Mouse (Mus musculus) lung, adult 18-20 months (tissue): ENCODE measurements around the gene Zfp287.
"Not testable (repeated sequence)": the region's sequence is repeated elsewhere in the genome, so short reads cannot be mapped to it uniquely, and the experiment has no call there.

Source experiments
- DNase-seq, 2 experiments: peaks; one replicate each; pipeline ENCODE4 v3.0.0; 2022; ENCODE audit warnings: mixed read lengths in 2 of 2

Zfp287 gene

DNA sequence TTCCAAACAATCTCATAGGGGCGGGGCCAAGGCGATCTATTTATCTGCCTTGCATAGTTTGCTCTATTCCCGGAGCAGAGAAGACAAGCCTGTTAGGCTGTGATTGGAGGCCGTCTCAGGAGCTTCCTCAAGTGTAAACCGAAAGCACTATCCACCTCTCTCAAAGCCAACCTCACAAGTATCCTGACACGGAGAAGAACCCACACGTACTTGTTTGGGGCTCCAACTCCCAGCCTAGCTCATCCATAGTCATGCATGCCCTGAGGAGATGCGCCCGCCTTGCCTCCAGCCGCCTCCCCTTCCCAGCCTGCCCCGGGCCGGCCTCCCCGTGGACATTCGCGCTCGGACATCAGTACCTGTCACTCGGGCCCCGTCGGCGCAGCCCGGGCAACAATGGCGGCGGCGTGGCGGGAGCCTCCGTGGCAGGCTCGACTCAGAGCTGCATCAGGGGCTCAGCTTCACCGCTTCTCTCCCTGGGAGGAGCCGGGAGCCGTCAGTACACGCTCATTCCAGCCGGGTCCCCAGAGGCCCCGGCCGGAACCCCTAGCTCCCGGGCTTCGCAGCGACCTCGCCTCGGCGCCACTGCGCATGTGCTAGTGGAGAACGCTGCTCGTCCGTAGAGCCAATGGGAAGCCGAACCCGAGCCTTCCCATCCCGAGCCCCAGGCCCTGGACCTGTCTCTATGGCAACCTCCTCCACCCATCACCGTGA lies at the start of gene Zfp287:
TSS of gene Zfp287 (minus strand) at position 595 of the 711 bp plus-strand sequence.
- peak; percentile 83 to 87 for DNase-seq

DNA sequence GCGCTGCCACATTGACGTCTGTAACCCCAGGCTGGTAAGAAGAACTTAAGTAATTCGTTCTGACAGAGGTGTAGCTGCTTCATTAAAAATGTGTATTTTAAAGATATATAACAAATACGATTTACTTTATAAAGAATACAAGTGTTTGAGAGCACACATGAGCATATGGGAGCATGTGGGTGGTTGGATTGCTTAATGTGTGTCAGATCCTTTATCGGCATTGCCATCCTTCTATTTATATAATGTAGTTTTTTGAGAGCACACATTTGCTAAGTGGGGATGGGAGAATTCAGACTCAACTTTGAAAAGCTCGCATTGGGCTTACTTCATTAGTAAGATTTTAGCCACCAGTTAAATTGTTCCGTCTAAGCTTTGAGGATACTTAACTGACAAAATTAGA lies 44.8 kb upstream of the Zfp287 start:
- no peak for DNase-seq

DNA sequence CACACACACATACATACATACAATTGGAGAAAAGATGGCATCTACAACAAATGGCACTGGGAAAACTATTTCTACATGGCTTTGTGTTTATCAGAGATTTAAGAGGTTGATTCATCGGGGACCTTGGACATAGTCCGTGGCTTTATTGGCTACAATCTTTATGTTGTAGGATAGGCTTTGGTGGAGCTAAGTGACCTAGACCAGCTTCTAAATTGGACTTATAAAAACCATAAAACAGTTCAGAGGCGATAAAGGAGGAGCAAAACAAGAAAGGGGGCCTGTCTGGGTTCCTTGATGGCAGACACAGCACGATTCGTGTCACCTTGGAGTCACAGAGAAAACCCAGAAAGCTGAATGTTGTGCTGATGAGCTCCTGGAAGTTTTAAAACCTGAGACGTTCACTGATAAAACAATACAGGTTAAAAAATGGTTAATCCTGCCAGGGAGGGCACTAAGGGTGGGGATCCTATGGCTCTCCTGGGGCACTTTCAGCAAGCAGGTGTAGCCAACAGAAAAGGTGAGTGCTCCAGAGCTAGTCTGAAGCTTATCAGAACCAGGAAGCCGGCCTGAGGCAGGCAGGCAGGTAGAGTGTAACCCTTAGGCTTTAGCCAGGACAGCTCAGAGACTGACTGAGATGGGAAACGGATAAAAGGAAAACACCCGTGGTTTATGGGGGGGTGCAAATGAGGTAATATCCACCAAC lies 29.2 kb upstream of the Zfp287 start:
- DNase-seq = no peak

DNA sequence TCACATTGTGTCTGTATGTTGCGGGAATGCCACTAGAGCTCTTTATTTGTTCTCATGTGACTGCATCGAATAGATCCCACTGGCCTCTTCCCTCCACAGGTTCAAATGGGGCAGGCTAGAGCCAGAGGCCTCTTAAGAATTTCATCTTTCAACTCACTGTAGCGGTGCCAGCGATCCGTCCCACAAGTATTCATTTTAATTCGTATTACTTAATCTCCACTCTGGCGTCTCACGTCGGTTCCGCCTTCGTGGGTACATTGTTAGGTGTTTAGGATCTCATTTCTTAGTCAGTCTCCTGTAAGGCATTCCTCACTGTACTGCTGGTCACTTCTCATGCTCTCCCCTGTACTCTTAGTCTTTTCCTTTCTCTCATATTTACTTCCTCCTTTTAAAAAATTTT lies 26.8 kb upstream of the Zfp287 start:
- DNase-seq = no peak

DNA sequence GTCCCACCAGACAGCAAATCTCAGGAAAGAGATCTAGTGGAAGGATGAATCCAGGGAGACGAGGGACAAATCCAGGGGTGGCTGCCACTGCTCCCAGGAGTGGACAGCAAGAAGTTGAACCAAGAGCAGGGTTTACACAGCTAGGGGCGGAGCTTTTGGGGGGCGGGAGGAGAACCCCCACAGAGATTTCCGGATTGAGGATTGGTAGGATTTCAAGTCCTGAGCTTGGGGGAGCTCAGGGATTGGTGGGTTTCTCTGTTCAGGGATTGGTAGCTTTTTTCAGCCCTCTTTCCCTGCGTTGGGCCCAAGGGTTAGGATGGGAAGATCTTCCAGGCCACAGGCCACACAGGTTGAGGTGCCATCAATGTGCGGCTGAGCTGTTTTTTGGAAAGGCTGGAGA lies 26.2 kb upstream of the Zfp287 start:
- DNase-seq = no peak

DNA sequence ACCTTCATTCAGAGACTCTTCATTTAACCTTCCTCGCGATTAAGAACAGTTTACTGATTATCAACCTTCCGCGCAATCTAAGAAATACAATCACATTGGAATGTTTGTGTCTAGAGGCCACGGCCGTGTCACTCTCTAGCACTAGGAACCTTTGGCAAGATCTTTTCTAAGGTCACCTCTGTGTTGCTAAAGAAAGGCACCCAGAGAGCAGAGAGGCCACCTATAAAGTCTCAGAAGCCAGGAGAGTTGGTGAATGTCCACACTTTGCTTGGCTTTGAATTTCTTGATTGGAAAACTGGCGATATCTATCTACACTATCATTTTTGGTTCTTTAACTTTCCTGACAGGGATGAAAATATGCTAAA lies 25.4 kb upstream of the Zfp287 start:
- no peak for DNase-seq

DNA sequence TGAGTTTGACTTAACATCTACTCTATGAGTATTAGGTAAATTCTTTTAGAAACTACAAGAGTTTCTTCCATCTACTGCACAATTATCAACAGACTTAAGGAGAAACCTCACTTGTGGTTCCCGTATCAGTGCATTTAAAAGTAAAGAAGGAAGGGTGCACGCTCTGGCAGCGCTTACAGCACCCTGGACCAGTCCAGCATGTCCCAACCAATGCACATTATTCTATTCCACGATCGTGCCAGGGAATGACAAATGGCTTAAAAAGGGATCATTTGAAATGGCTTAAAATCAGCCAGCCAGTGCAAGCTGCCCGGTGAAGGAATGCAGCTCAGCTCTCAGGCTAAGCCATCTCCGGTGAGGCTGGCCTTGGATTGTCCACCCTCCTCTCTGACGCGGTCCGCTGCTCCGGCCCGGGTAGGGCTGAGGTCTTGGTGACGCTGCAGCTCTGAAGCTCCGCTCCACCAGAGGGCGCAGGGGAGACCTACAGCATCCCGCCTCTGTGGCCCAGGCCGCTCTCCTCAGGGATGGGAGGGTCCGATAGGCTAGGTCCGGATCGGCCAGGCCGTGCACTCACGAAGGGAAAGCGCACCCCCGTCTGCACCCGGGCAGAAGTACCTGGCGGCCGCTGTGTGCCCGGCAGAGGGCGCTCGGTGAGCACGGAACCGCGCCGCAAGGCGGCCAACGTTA lies 24.9 kb upstream of the Zfp287 start:
- DNase-seq = peak; percentile 97 to 98

DNA sequence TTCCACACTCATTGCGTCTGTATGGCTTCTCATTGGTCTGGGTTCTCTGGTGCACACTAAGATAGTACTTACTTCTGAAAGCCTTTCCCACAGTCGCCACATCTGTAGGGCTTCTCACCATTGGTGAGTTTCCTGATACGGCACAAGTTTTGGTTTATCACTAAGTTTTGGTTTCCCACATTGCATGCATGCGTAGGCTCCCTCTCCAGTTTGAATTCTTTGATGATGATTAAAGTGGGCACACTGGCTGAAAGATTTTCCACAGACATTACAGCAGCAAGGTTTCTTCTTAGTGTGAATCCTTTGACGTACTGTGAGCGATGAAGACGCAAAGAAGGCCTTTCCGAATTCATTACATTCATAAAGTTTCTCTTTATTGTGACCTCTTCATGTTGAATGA lies 21.1 kb upstream of the Zfp287 start, which contains the start of gene Gm10428:
TSS of gene Gm10428 (plus strand) at position 321 of the 400 bp plus-strand sequence.
- no peak for DNase-seq

DNA sequence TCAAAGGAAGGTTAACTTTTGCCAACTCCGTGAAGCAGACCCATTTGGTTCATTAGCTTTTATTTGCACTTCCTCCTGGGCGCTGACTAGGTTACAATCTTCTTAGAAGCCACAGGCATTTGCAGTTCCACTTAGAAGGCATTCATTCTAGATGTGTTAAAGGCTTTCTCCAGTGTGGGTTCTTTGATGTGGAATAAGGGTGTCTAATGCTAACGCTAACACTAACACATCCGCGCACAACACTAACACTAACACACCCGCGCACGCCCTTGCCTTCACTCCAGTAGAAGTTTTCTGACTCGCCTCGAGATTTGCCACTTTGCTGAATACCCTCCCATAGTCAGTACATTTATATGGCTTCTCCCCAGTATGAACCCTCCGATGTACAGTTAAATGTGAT lies 20.5 kb upstream of the Zfp287 start:
- DNase-seq = no peak

DNA sequence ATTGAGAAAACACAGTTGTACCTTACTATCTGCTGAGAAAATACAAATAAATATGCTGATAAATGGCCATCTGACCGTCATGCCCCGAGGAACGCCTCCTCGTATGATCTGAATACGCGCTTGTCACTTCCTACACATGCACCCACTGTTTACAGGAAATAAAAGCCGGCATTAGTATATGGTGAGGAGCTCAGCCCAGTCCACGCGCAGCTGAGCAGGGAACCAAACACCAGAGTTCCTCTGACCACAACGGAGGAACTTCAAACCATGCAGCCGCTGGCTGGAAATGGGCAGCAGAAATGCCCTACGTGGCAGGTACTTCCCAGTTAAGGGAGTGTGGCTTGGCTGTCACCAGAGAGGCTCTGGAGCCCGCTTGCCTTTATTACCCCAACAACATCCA lies 17.7 kb upstream of the Zfp287 start:
- not testable (repeated sequence) for DNase-seq

DNA sequence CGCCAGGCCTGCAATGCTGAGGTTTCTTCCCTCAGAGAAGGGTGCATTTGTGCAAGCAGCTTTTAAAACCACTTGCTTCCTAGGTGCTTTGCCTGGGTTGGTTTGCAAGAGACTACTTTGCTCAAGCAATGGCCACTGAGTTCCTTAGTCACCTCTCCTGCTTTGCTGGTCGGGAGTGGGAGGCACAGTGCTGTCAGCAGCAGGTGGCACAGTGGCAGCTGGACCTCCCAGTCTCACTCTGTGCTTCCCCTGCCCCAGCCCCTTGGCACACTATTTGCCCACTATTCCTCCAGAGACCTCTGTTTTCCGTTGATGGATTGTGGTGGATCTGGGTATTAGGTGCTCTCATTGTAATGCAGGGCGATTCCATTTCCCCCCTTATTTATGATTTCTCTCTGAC lies 16.4 kb upstream of the Zfp287 start:
- no peak for DNase-seq

DNA sequence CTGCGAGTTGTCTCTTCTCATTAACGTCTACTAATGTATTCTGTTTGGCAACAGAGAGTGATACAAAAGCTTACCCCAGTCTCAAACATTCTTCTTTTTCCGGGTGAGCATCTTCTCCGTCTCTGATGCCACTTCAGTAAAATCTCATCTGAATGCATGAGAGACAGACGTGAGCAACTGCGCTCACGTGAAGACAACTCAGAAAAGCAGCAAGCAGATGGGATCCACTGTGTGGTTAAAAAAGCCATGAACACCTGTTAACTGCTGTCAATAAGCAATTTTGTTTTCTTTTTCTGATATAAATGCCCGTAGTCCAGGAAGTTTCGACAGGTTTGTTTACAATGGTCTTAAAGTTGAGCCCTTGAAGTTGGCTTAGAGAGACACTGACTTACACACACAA lies 15.5 kb upstream of the Zfp287 start:
- DNase-seq = no peak

DNA sequence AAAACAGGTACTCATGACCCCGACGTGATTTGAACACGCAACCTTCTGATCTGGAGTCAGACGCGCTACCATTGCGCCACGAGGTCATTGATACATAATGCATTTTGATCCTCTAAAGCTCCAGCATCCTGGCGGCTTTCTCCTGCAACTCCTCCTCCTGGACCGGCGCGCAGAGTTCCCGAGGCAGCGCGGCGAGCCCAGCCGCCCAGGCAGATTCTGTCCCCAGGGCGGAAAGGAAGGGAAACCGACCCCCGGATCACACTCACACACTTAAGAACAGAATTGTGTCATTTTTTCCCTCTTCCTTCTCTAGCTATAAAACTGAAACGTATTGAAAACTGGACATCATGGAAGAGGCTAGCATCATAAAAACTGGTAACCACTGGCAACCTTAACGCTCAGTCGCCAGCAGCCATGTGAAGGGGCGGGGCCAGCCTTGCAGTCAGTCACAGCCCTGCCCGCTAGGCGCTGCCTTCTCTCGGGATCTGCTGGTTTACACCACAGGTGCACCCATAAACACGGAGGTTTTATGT lies 14.4 kb upstream of the Zfp287 start:
- DNase-seq = peak; percentile 58 to 68

DNA sequence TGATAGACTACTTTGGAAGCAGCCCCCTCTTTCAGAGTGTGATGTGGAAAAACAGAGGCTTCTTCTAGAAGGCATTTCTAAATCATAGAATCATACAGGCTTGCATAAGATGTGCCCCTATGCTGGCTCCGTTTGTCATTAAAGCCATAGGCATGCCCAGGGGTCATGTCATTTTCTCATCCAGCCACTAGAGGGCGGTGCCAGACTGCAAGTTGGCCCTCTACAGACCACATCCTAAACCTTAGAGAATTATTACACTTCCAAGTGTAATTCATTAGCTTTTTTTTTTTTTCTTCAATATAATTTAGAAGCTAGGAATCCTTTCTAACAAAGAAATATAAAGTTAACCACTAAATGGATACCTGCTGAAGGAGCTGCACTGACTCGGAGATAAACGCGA lies 12.4 kb upstream of the Zfp287 start:
- DNase-seq = peak; percentile 63 to 66

DNA sequence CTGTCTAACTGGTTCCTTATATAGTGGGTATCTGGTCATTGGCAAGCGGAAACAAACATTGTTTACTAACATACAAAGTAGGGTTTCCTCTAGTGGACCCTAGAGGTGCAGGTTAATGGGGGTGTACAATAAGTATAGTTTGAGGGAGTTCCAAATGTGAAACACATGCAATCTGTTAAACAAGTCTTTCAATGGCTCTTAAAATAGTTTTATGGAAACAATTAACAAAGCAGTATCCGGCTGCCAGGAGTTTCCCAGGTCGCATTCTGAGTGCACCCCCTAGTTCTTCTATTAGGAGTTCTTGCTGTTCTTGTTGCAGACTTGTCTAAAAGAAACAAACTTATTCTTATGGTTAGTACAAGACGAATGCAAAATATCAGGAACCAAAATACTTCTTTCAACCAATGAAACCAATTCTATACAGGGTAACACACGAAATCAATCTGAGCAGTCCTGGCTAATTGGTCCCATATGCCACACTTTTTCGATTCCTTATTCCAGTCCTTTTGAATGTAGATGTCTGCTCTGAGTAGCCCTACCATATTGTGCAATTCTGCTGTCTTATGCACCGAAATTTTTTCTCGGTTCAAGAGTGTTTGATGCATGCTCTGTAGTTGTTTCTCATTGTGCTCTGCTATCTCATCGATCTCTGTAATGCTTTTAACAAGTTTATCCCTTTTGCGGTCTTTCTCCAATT lies 10.7 kb upstream of the Zfp287 start:
- DNase-seq = no peak

DNA sequence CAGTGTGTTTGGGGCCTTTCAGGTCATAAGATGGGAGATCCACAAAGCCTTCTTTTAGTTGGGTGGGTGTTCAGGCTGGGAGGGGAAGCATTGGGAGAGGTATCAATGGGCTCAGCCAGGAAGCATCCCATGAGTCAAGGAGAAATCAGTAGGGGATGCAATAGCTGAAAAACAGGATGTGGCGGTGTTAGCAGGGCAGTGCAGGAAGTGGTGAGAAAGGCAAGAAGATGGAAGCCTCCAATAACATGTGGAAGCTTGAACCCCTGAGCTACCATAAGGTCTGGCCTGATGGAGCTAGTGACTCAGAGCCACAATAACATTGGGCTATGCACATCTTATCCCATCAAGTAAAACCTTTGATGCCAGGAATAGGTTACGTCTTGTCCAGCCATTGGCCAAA lies 9.5 kb upstream of the Zfp287 start:
- no peak for DNase-seq

DNA sequence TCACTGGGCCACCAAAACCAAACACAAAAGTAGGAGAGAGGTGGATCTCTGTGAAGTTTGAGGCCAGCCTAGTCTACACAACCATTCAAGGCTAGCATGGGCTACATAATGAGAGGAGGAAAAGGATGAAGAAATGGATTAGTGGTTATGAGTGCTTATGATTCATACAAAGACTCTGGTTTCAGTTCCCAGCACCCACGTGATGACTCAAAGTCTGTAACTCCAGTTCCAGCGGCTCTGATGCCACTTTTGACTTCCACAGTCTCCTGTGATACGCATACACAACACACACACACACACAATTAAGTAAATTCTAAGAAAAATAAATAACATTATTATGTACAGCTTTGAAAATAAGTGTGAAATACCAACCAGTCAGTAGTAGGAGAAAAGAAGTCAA lies 960 bp upstream of the Zfp287 start:
- no peak for DNase-seq

DNA sequence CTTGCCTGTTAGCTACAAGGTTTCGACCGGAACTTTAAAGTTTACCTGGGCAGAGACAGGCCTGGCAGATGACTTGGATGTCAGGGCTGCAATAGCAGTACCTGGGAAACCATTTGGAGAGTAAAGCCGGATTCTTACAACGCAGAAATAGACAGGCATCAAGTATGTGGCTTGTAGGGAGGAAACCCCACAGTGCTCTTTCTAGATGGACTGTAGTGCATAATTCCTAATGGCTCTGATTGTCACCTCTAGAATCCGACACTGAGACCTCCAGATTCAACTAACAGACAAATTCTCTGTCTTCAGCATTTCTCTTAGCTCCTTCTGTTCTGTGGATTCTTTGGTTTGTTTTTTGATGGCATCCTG lies 300 bp upstream of the Zfp287 start:
- no peak for DNase-seq

DNA sequence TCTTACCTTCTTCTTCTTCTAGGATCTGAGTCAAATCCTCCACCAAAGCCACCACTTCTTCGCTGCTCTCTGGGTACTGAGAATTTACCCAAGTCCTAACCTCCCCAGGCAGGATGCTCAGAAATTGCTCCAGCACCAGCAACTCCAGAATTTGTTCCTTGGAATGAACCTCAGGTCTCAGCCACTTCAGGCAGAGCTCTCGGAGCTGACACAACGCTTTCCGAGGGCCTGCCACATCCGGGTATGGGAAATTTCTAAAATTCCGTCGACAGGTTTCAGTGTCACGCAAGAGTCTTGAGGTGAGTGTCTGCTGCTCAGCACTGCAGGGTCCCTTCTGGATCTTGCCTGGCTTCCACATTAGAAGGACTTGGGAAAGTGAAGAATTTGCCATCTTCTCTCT lies 3.4 kb downstream of the Zfp287 start:
- DNase-seq = no peak

DNA sequence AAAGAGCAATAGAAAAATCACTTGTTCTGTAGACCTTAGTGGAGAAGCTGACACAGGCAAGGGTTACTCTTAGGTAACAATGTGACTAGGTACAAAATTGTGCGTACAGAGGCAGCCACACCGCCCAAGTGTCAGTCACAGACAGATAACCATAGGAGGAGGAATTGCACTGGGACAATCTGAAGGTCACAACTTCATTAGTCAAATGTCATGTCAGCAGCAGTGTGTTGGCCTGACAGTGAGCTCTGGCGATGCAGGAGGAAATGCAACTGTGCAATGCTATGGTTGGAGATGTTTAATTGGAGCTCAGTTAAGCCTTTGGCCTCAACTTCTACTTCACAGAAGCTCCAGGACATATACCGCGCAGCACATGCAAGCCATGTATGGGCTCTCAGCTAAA lies 21.0 kb downstream of the Zfp287 start:
- DNase-seq = no peak

DNA sequence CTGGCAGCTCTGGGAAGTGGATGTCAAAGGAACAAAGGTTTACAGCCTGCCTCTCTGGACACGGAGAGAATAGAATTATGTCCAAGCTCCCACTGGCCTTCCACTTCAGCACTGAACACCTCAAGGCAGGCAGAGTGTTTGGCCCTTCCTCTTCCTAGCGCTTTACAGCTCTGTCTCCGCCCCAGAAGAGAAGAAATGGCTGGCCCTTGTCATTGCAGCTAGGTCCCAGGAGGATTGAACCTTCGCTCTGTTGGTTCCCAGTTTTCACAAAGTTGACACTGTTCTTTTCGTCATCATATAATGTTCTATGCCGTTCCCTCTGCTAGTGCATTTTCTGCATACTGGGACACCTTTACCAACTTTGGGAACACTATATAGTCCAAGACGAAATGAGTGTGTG lies 23.5 kb downstream of the Zfp287 start:
- DNase-seq = no peak

DNA sequence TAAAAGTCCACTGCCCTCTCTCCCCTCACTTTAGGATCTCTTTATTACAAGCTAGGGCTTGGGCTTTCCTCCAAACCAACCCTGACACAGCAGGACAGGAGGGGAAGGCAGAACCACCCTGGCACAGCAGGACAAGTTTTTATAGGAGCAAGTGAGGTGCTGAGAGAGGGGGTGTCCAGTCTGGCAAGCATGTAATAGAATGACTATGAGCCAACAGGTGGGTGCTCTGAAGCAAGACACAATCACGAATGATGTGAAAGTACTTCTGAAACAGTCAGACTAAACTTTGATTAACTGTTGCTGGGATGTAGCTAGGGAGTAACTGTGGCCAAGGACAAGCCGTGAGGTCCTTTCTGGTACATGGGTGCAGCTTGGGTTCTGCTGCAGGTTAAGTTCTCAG lies 25.6 kb downstream of the Zfp287 start:
- no peak for DNase-seq

DNA sequence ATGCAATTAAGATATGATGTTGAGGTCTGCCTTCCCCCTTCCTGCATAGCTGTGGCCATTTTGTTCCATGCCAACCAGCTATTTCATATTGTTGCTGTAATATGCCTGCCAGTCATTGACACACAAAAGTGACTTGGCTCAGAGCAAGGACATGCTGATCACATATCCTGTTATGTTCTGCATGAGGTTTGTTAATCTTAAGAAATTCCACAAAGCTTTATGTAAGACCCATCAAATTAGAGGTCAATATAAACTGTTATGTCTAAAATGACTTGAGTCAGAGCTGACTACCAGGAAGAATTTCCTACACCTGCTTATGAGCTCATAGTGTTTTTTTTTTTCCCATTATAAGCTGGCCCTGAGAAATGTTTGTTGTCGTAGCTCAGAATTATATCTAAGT lies 30.5 kb downstream of the Zfp287 start:
- DNase-seq = peak in 1 of 2 experiments; percentile 9
